Mouse (Mus musculus): ENCODE results near the gene Ndufa8.
A peak's percentile ranks its signal among the peaks of the same experiment; 100 is the strongest.

Gene Ndufa8

GRCm38 (mm10) chr2:36048748-36049566 lies at the start of gene Ndufa8, which contains the start of gene Morn5:
Ndufa8 (minus strand) TSS chr2:36049406.
Morn5 (plus strand) TSS chr2:36049458.
- peak; percentile 97 for DNase-seq (ENCODE audit: low spot score)

- DNase-seq (ENCODE audit: low spot score) = no peak
These were observed 48.8 kb upstream of the Ndufa8 start for GRCm38 (mm10) chr2:36098021-36098420.

GRCm38 (mm10) chr2:36097129-36097815 lies 48.1 kb upstream of the Ndufa8 start:
- DNase-seq (ENCODE audit: low spot score) = no peak

GRCm38 (mm10) chr2:36093914-36094475 lies 44.8 kb upstream of the Ndufa8 start:
- DNase-seq (ENCODE audit: low spot score) = no peak

- no peak for DNase-seq (ENCODE audit: low spot score)
These were observed 44.1 kb upstream of the Ndufa8 start for GRCm38 (mm10) chr2:36093301-36093700.

- DNase-seq (ENCODE audit: low spot score) = no peak
These were observed 43.5 kb upstream of the Ndufa8 start for GRCm38 (mm10) chr2:36092748-36093147.

GRCm38 (mm10) chr2:36090853-36091741 lies 41.9 kb upstream of the Ndufa8 start:
- DNase-seq (ENCODE audit: low spot score) = peak; percentile 87

GRCm38 (mm10) chr2:36089190-36089589 lies 40.0 kb upstream of the Ndufa8 start:
- no peak for DNase-seq (ENCODE audit: low spot score)

- no peak for DNase-seq (ENCODE audit: low spot score)
These were observed 35.8 kb upstream of the Ndufa8 start for GRCm38 (mm10) chr2:36085041-36085440.

GRCm38 (mm10) chr2:36082802-36083580 lies 33.8 kb upstream of the Ndufa8 start:
- DNase-seq (ENCODE audit: low spot score) = no peak

- no peak for DNase-seq (ENCODE audit: low spot score)
These were observed 32.2 kb upstream of the Ndufa8 start for GRCm38 (mm10) chr2:36081446-36081845.

GRCm38 (mm10) chr2:36077160-36077761 lies 28.1 kb upstream of the Ndufa8 start:
- DNase-seq (ENCODE audit: low spot score) = no peak

- no peak for DNase-seq (ENCODE audit: low spot score)
These were observed 26.0 kb upstream of the Ndufa8 start for GRCm38 (mm10) chr2:36075210-36075609.

GRCm38 (mm10) chr2:36073781-36074180 lies 24.6 kb upstream of the Ndufa8 start:
- no peak for DNase-seq (ENCODE audit: low spot score)

GRCm38 (mm10) chr2:36071660-36072305 lies 22.6 kb upstream of the Ndufa8 start:
- no peak for DNase-seq (ENCODE audit: low spot score)

GRCm38 (mm10) chr2:36067132-36067531 lies 17.9 kb upstream of the Ndufa8 start:
- DNase-seq (ENCODE audit: low spot score) = no peak

GRCm38 (mm10) chr2:36061409-36061808 lies 12.2 kb upstream of the Ndufa8 start:
- DNase-seq (ENCODE audit: low spot score) = no peak

GRCm38 (mm10) chr2:36056248-36056647 lies 7.0 kb upstream of the Ndufa8 start:
- DNase-seq (ENCODE audit: low spot score) = no peak

GRCm38 (mm10) chr2:36053249-36053648 lies 4.0 kb upstream of the Ndufa8 start:
- no peak for DNase-seq (ENCODE audit: low spot score)

GRCm38 (mm10) chr2:36049567-36049954 lies 355 bp upstream of the Ndufa8 start:
- DNase-seq (ENCODE audit: low spot score) = no peak
